Comparison of ENCODE assay signal across 9 mouse cellular contexts in the genomic region with DNA sequence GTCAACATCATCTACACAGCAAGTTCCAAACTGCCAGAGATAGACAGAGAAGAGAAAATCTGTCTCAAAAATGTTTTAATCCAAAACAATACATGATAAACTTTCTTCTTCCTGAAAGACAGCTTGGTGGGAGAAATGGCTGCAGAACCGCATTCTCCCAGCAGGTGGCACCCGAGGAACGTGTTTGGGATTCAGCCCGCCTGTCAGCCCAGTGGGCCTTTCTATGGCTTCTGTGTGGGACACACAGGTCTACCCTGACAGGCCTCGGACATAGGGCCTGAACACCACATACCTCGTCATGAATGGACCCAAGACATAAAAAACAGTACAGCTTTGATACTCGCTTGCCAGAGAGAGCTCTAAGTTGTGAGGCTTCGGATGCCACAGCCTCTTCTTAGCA. TPM values are rescaled to one million over a fixed set of nuclear protein-coding genes. Genes with fewer than 3 reads are reported as not detected.
DNase-seq lines count a peak whose midpoint lies in the region; ATAC-seq and TF ChIP-seq lines count a peak whose summit lies in the region.
"Had no signal": no experiment of that assay in that cellular context is flagged by ENCODE, and none has a peak within 500 bp of the region (broad histone marks: within the 10 kb centered on the region; RNA-seq: fewer than 3 reads in every experiment).

No protein-coding gene starts in this region.

- no peak overlapping the region for H3K27ac ChIP-seq in kidney, embryonic 15.5 days
- no peak overlapping the region for H3K27ac ChIP-seq in limb, embryonic 14.5 days (replicated peaks; ENCODE audit: low read depth, low read length)
- no peak overlapping the region for H3K27ac ChIP-seq in neural tube, embryonic 14.5 days (ENCODE audit: low read depth, low read length)

- WGBS in kidney, embryonic 15.5 days: 17% methylated on average over 8 of the region's 8 CpGs
- 17% methylated on average over 8 of the region's 8 CpGs for WGBS in limb, embryonic 14.5 days
- 22% methylated on average over 8 of the region's 8 CpGs for WGBS in neural tube, embryonic 14.5 days

- H3K9ac ChIP-seq in kidney, embryonic 15.5 days: no peak overlapping the region
- no peak overlapping the region for H3K9ac ChIP-seq in limb, embryonic 14.5 days (ENCODE audit: low read depth, low read length, severe bottlenecking)
- no peak overlapping the region for H3K9ac ChIP-seq in neural tube, embryonic 14.5 days (replicated peaks; ENCODE audit: low read depth, low read length)

- no peak overlapping the region for H3K4me3 ChIP-seq in kidney, embryonic 15.5 days (replicated peaks)
- no peak overlapping the region for H3K4me3 ChIP-seq in limb, embryonic 14.5 days (replicated peaks; ENCODE audit: low read length)
- no peak overlapping the region for H3K4me3 ChIP-seq in neural tube, embryonic 14.5 days (ENCODE audit: low read depth, low read length)

- H3K4me2 ChIP-seq in kidney, embryonic 15.5 days: no peak overlapping the region
- H3K4me2 ChIP-seq in limb, embryonic 14.5 days (replicated peaks; ENCODE audit: low read depth, low read length, severe bottlenecking): no peak overlapping the region
- H3K4me2 ChIP-seq in neural tube, embryonic 14.5 days (ENCODE audit: low read depth, low read length): no peak overlapping the region

- no peak for TF ChIP-seq POLR2A in limb, embryonic 14.5 days (IDR thresholded peaks at IDR 0.05; ENCODE audit: borderline replicate concordance, extremely low read depth, insufficient read depth, insufficient read length)

- H3K36me3 ChIP-seq in kidney, embryonic 15.5 days: no peaks in the 10 kb centered on the region
- no peaks in the 10 kb centered on the region for H3K36me3 ChIP-seq in limb, embryonic 14.5 days (ENCODE audit: control insufficient read depth, insufficient read depth, low read length)
- H3K36me3 ChIP-seq in neural tube, embryonic 14.5 days (ENCODE audit: control insufficient read depth, insufficient read depth, low read length): no peaks in the 10 kb centered on the region

- H3K4me1 ChIP-seq in kidney, embryonic 15.5 days: peaks cover 6% of the 10 kb centered on the region; the same call in 1 of the 2 replicates
- H3K4me1 ChIP-seq in limb, embryonic 14.5 days (ENCODE audit: control insufficient read depth, insufficient read depth, low read length): 0 out of 2 replicates have a peak, but pooled peaks cover 5% of the 10 kb centered on the region
- H3K4me1 ChIP-seq in neural tube, embryonic 14.5 days (ENCODE audit: control insufficient read depth, insufficient read depth, low read length): no peaks in the 10 kb centered on the region

- peak; percentile 85 for DNase-seq in 3T3-L1 (ENCODE audit: low read depth, low spot score)
- peak; percentile 36 for DNase-seq in adrenal gland, adult 8-10 months
- peak; percentile 75 for DNase-seq in embryo, embryonic 11 days
- peak; percentile 58 to 72 for DNase-seq in gastrocnemius, postnatal 4 days (ENCODE audit: low spot score in 2 of 2)
- peak; percentile 67 for DNase-seq in limb, embryonic 14.5 days (ENCODE audit: low spot score)
- DNase-seq in thymus, postnatal 0 days (ENCODE audit: low spot score): peak; percentile 32

- no peaks in the 10 kb centered on the region for H3K9me3 ChIP-seq in kidney, embryonic 15.5 days (replicated peaks)
- H3K9me3 ChIP-seq in limb, embryonic 14.5 days (ENCODE audit: control insufficient read depth, low read length): no peaks in the 10 kb centered on the region
- no peaks in the 10 kb centered on the region for H3K9me3 ChIP-seq in neural tube, embryonic 14.5 days (ENCODE audit: control insufficient read depth, low read length)

- ATAC-seq in kidney, embryonic 15.5 days (replicated peaks; ENCODE audit: low FRiP score): peak; percentile 67; the same call in 1 of the 2 replicates
- no peak for ATAC-seq in limb, embryonic 14.5 days (ENCODE audit: low FRiP score, low read depth)
- peak; percentile 77 for ATAC-seq in neural tube, embryonic 14.5 days (ENCODE audit: low read depth)

- peaks cover 10% of the 10 kb centered on the region for H3K27me3 ChIP-seq in kidney, embryonic 15.5 days
- no peaks in the 10 kb centered on the region for H3K27me3 ChIP-seq in limb, embryonic 14.5 days (ENCODE audit: control insufficient read depth, insufficient read depth, low read length)
- H3K27me3 ChIP-seq in neural tube, embryonic 14.5 days (ENCODE audit: control insufficient read depth, insufficient read depth, low read length): no peaks in the 10 kb centered on the region

RNA-seq across cellular contexts. Expression of a gene that starts 35.1 kb away (rescaled TPM):
- total RNA-seq in adrenal gland, adult 8-10 months (2022): 1 to 10 TPM; 2.4 to 4.1 (median 3.4) TPM
- total RNA-seq in gastrocnemius, postnatal 4 days (2021): 1 to 10 TPM; 4.2 to 4.7 TPM
- 3.2 and 4.5 TPM in 2 replicates for polyA plus RNA-seq in kidney, embryonic 15.5 days (2015; fragmentation: Nextera tagmentation; extraction: Ambion mirVana)
- polyA plus RNA-seq in limb, embryonic 14.5 days (2012; rRNA removed): 3.1 and 3.2 TPM in 2 replicates
- 4.0 and 5.0 TPM in 2 replicates for polyA plus RNA-seq in limb, embryonic 14.5 days (2014; fragmentation: Nextera tagmentation; extraction: Ambion mirVana)
- polyA plus RNA-seq in neural tube, embryonic 14.5 days (2014; fragmentation: Nextera tagmentation; extraction: Ambion mirVana): 2.2 TPM in 2 replicates
- polyA plus RNA-seq in thymus, postnatal 0 days (2015; fragmentation: Nextera tagmentation; extraction: Ambion mirVana): 0.36 and 0.48 TPM in 2 replicates
- total RNA-seq: neutrophil, adult 5-6 weeks had no signal

Comparison
In these comparisons a context has a peak if more than half of its experiments do, and no peak if none do; other contexts are left out.
1. DNase-seq: peak in every context shown above with its lines; median percentile 85 in 3T3-L1; 75 in embryo, embryonic 11 days; 67 in limb, embryonic 14.5 days; 65 in gastrocnemius, postnatal 4 days; 36 in adrenal gland, adult 8-10 months; 32 in thymus, postnatal 0 days.